Mouse (Mus musculus) myocyte (in vitro differentiated cells): Measurements from ENCODE around the gene Pdia5.

Experiments used
- MYOG ChIP-seq, 3 experiments: IDR thresholded peaks; one replicate each; pipeline ENCODE4 v1.6.1; 2011; ENCODE audit warnings: control low read depth in 2 of 3, low read depth in 2 of 3, mild to moderate bottlenecking in 2 of 3; ENCODE audit not compliant: insufficient read length in 2 of 3, control insufficient read depth in 1 of 3, insufficient read depth in 1 of 3
- POLR2A ChIP-seq: IDR thresholded peaks from one replicate; pipeline ENCODE4 v1.6.1; 2011; ENCODE audit warnings: low read depth, mild to moderate bottlenecking, control low read depth, moderate library complexity; ENCODE audit not compliant: insufficient read length
- POLR2AphosphoS2 ChIP-seq: IDR thresholded peaks from one replicate; pipeline ENCODE4 v1.6.1; 2011; ENCODE audit warnings: low read depth, control low read depth; ENCODE audit not compliant: insufficient read length
- REST ChIP-seq: IDR thresholded peaks from one replicate; pipeline ENCODE4 v1.6.1; 2011; ENCODE audit warnings: mild to moderate bottlenecking, control low read depth, moderate library complexity; ENCODE audit not compliant: insufficient read depth, insufficient read length
- TCF3 ChIP-seq: IDR thresholded peaks from one replicate; pipeline ENCODE4 v1.6.1; 2011; ENCODE audit warnings: low read depth, control low read depth; ENCODE audit not compliant: insufficient read length

DNA sequence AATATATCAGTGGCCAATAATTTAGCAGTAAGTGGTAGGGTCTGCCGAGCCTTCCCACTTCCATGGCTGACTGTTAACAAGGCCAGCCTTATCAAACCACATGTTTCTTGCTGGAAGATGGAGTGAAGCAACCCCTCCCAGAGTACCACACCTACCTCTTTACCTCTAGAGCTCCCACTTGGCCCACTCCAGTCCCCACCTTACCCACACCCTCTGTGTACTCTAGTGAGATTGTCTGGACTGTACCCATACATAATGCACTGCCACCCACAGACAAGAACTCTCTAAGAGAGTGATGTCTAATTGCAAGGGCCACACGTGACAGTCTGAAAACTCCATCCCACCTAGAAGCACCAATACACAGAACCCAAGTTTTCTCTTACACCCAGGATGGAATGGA lies 23.6 kb downstream of the Pdia5 start:
- TF ChIP-seq POLR2AphosphoS2 (no peak), TCF3 (no peak), POLR2A (no peak), REST (no peak), MYOG (IDR thresholded peaks at IDR 0.05; ENCODE audit: control insufficient read depth in 1 of 3, insufficient read depth in 1 of 3, insufficient read length in 2 of 3, low read depth in 2 of 3) (no peak)
